Mouse (Mus musculus) limb, embryonic 10.5 days (tissue): ENCODE results near the gene Hist1h3e. TPM values are rescaled to one million over a fixed set of nuclear protein-coding genes. Genes with fewer than 3 reads are reported as not detected.
"Not testable (repeated sequence)": the region's sequence is repeated elsewhere in the genome, so short reads cannot be mapped to it uniquely, and the experiment has no call there.

Source experiments
- DNase-seq: peaks from one replicate; pipeline ENCODE4 v3.0.0-alpha.2; 2017; ENCODE audit warnings: low spot score
- H3K27ac ChIP-seq: fragments of 300-500 bp; sonication (generic); 2 replicates; pipeline ENCODE4 v1.5.1; 2016; ENCODE audit warnings: mild to moderate bottlenecking
- H3K27me3 ChIP-seq: fragments of 300-500 bp; sonication (generic); 2 replicates; pipeline ENCODE4 v1.6.1; 2016; ENCODE audit warnings: low read depth, mild to moderate bottlenecking; ENCODE audit not compliant: poor library complexity, severe bottlenecking
- H3K36me3 ChIP-seq: fragments of 300-500 bp; sonication (generic); 2 replicates; pipeline ENCODE4 v1.6.1; 2016; ENCODE audit warnings: mild to moderate bottlenecking, moderate library complexity
- H3K4me1 ChIP-seq: fragments of 300-500 bp; sonication (generic); 2 replicates; pipeline ENCODE4 v1.6.1; 2016
- H3K4me3 ChIP-seq: fragments of 300-500 bp; sonication (generic); 2 replicates; pipeline ENCODE4 v1.5.1; 2016; ENCODE audit warnings: mild to moderate bottlenecking, moderate library complexity
- H3K9me3 ChIP-seq: fragments of 300-500 bp; sonication (generic); replicated peaks from 2 replicates; pipeline ENCODE4 v1.6.1; 2016; ENCODE audit warnings: mild to moderate bottlenecking
- WGBS: fragments of 180-500 bp; shearing (Covaris S2); methylation state at CpG from one replicate; pipeline ENCODE4 v1.1.7; 2016; 5-methylcytosine and 5-hydroxymethylcytosine counted together
- polyA plus RNA-seq: library from polyadenylated mRNA; unstranded; fragments of >200 nt; fragmentation: Nextera tagmentation; extraction: Ambion mirVana; gene quantifications from 2 replicates; pipeline ENCODE4 v1.2.1, GENCODE M21; 2016

Gene Hist1h3e
- polyA plus RNA-seq, 1 experiment from 2014 or later = 7.8 TPM

GRCm38 (mm10) chr13:23591886-23592285 is 29.7 kb upstream of the Hist1h3e start:
- 88% methylated on average over 7 of the region's 7 CpGs for WGBS
- Histone ChIP-seq H3K27ac (peak overlapping the region; percentile 9; the same call in 1 of the 2 replicates), H3K4me1 (peaks cover 14% of the 10 kb centered on the region)
- H3K36me3 ChIP-seq, H3K4me3 ChIP-seq, DNase-seq, H3K27me3 ChIP-seq, H3K9me3 ChIP-seq: not testable (repeated sequence)

- Histone ChIP-seq H3K4me1 (peaks cover 21% of the 10 kb centered on the region), H3K4me3 (no peak overlapping the region), H3K36me3 (no peaks in the 10 kb centered on the region), H3K9me3 (no peaks in the 10 kb centered on the region), H3K27ac (0 out of 2 replicates have a peak overlapping the region, but pooled peaks have one; percentile 5), H3K27me3 (no peaks in the 10 kb centered on the region)
- DNase-seq = no peak
- WGBS = 95% methylated on average over 7 of the region's 7 CpGs
These were observed 29.0 kb upstream of the Hist1h3e start for GRCm38 (mm10) chr13:23591206-23591605.

GRCm38 (mm10) chr13:23586940-23587225 is 24.7 kb upstream of the Hist1h3e start:
- no peak for DNase-seq
- Histone ChIP-seq H3K27ac (peak overlapping the region; percentile 95), H3K9me3 (no peaks in the 10 kb centered on the region), H3K27me3 (no peaks in the 10 kb centered on the region), H3K4me1 (peaks cover 31% of the 10 kb centered on the region), H3K4me3 (peak overlapping the region; percentile 54), H3K36me3 (no peaks in the 10 kb centered on the region)
- 5% methylated on average over 1 of the region's 1 CpGs for WGBS

- 2% methylated on average over 22 of the region's 22 CpGs for WGBS
- H3K4me1 ChIP-seq = peaks cover 31% of the 10 kb centered on the region
- no peaks in the 10 kb centered on the region for H3K36me3 ChIP-seq
- no peaks in the 10 kb centered on the region for H3K9me3 ChIP-seq
- peak overlapping the region; percentile 95 for H3K27ac ChIP-seq
- H3K27me3 ChIP-seq = no peaks in the 10 kb centered on the region
- peak overlapping the region; percentile 54 for H3K4me3 ChIP-seq
- no peak for DNase-seq
These were observed 24.1 kb upstream of the Hist1h3e start for GRCm38 (mm10) chr13:23586099-23586939.

GRCm38 (mm10) chr13:23585442-23586098 is 23.4 kb upstream of the Hist1h3e start:
- H3K4me1 ChIP-seq = peaks cover 37% of the 10 kb centered on the region
- peak overlapping the region; percentile 54 for H3K4me3 ChIP-seq
- H3K9me3 ChIP-seq, H3K27me3 ChIP-seq, H3K36me3 ChIP-seq: not testable (repeated sequence)
- H3K27ac ChIP-seq = peak overlapping the region; percentile 95
- DNase-seq = peak; percentile 70
- WGBS = under 1% methylated on average over 34 of the region's 36 CpGs

- DNase-seq = peak; percentile 81
- Histone ChIP-seq H3K27ac (peak overlapping the region; percentile 95), H3K4me3 (peak overlapping the region; percentile 54), H3K36me3 (no peaks in the 10 kb centered on the region), H3K4me1 (peaks cover 39% of the 10 kb centered on the region), H3K9me3 (no peaks in the 10 kb centered on the region), H3K27me3 (no peaks in the 10 kb centered on the region)
- WGBS = under 1% methylated on average over 21 of the region's 21 CpGs
These were observed 22.9 kb upstream of the Hist1h3e start for GRCm38 (mm10) chr13:23585029-23585441.

GRCm38 (mm10) chr13:23584331-23584730 is 22.2 kb upstream of the Hist1h3e start:
- DNase-seq = no peak
- no peaks in the 10 kb centered on the region for H3K9me3 ChIP-seq
- peak overlapping the region; percentile 95 for H3K27ac ChIP-seq
- no peaks in the 10 kb centered on the region for H3K36me3 ChIP-seq
- peak overlapping the region; percentile 54 for H3K4me3 ChIP-seq
- H3K27me3 ChIP-seq = no peaks in the 10 kb centered on the region
- H3K4me1 ChIP-seq = peaks cover 39% of the 10 kb centered on the region

- H3K27ac ChIP-seq = peak overlapping the region; percentile 95
- no peaks in the 10 kb centered on the region for H3K36me3 ChIP-seq
- H3K4me1 ChIP-seq = peaks cover 39% of the 10 kb centered on the region
- H3K9me3 ChIP-seq = no peaks in the 10 kb centered on the region
- peak overlapping the region; percentile 26; the same call in 1 of the 2 replicates for H3K4me3 ChIP-seq
- H3K27me3 ChIP-seq = no peaks in the 10 kb centered on the region
- no peak for DNase-seq
These were observed 21.4 kb upstream of the Hist1h3e start for GRCm38 (mm10) chr13:23583387-23584068.

GRCm38 (mm10) chr13:23582219-23583056 is 20.3 kb upstream of the Hist1h3e start:
- Histone ChIP-seq H3K27ac (peak overlapping the region; percentile 95), H3K9me3 (no peaks in the 10 kb centered on the region), H3K4me3 (peak overlapping the region; percentile 61), H3K4me1 (peaks cover 39% of the 10 kb centered on the region), H3K36me3 (no peaks in the 10 kb centered on the region), H3K27me3 (no peaks in the 10 kb centered on the region)
- no peak for DNase-seq
- WGBS = 5% methylated on average over 6 of the region's 6 CpGs

GRCm38 (mm10) chr13:23581408-23582218 is 19.4 kb upstream of the Hist1h3e start, which contains the start of gene Hist1h4d:
Hist1h4d (plus strand) TSS chr13:23581598.
- Histone ChIP-seq H3K4me3 (peak within 1 kb of the TSS; percentile 61), H3K4me1 (peaks cover 41% of the 10 kb centered on the region), H3K9me3 (no peaks in the 10 kb centered on the region), H3K27me3 (no peaks in the 10 kb centered on the region), H3K36me3 (no peaks in the 10 kb centered on the region), H3K27ac (peak within 1 kb of the TSS; percentile 95)
- DNase-seq = peak; percentile 95
- 0% methylated on average over 43 of the region's 43 CpGs for WGBS

- no peaks in the 10 kb centered on the region for H3K36me3 ChIP-seq
- H3K4me3 ChIP-seq = no peak overlapping the region
- no peak for DNase-seq
- H3K27ac ChIP-seq = peak overlapping the region; percentile 91
- peaks cover 30% of the 10 kb centered on the region for H3K4me1 ChIP-seq
- 88% methylated on average over 1 of the region's 1 CpGs for WGBS
- H3K27me3 ChIP-seq = no peaks in the 10 kb centered on the region
- H3K9me3 ChIP-seq = no peaks in the 10 kb centered on the region
These were observed 15.7 kb upstream of the Hist1h3e start for GRCm38 (mm10) chr13:23577835-23578234.
